Mouse (Mus musculus): Measurements from ENCODE around the gene Msh4. TPM values are rescaled to one million over a fixed set of nuclear protein-coding genes. Genes with fewer than 3 reads are reported as not detected.

Msh4 gene
- total RNA-seq, 1 experiment from 2014 or later: 0.23 TPM

GRCm38 (mm10) chr3:153823671-153824515, 82.0 kb downstream of the Msh4 start:
- ATAC-seq (replicated peaks; ENCODE audit: low read depth, poor library complexity, severe bottlenecking): peak; percentile 79

DNA sequence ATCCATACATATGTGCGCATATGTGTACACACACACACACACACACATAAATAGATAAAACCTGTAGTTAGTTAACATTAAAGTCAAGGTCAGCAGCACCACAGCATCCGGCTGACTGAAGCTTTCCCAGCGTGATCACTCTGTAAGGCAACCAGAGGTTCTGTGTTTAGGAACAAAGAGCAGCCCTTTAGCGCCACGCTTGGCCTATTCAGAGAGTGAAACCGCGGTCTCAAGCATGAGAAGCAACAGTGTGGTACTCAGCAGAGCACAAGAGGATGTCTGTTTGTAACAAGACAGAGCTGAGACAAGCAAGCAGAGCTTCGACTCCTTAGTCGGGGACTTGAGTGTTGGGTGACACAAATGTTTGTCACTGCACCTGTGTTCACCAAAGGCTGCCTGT, 86.5 kb downstream of the Msh4 start:
- no peak for ATAC-seq (replicated peaks; ENCODE audit: low read depth, poor library complexity, severe bottlenecking)

GRCm38 (mm10) chr3:153818723-153819122, 87.2 kb downstream of the Msh4 start:
- peak; percentile 59; the same call in 1 of the 2 replicates for ATAC-seq (replicated peaks; ENCODE audit: low read depth, poor library complexity, severe bottlenecking)

DNA sequence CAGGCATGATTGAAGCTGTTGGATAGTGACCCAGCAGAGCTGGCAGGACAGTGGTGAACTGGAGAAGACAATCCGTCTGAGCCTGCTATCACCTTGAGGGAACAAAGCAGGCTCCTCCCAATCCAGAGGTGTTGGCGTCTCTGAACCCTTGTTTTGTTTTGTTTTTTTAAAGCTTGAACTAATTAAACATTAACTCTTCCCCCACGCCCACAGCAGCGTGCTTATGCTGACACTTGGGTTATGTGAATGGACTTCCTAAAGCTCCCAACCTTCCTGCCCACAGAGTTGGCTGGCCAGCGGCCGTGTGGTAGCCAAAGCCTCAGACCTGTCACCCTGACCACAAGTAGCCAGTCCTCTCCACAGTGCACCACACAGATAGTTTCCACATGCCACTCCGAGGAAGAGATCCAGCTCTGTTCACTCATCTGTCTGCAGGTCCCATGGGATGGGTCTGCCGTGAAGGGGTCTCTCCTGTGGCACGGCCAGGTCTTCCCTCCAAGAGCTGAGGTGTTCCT, 88.5 kb downstream of the Msh4 start:
- no peak for ATAC-seq (replicated peaks; ENCODE audit: low read depth, poor library complexity, severe bottlenecking)

GRCm38 (mm10) chr3:153814026-153814425, 91.9 kb downstream of the Msh4 start:
- no peak for ATAC-seq (replicated peaks; ENCODE audit: low read depth, poor library complexity, severe bottlenecking)

DNA sequence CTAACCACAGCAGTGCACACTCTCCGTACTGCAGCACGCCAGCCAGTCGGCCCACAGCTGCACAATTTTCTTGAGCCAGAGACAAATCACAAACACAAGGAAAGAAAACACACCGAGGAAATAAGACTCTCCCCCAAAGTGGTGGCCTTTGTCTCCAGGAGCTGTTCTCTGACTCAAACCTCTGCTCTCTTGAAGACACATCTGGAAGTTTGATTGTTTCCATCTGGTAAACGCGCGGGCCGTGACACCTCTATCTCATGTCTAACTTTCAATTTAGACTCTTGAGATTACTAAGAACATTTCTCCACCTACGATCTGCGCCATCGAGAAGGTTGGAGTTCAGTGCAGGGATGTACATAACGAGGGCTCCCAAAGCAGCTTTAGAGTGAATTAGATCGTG, 97.5 kb downstream of the Msh4 start:
- ATAC-seq (replicated peaks; ENCODE audit: low read depth, poor library complexity, severe bottlenecking): no peak

- ATAC-seq (replicated peaks; ENCODE audit: low read depth, poor library complexity, severe bottlenecking): no peak
These were observed 98.3 kb downstream of the Msh4 start for GRCm38 (mm10) chr3:153807444-153808149.

Other genes with a start within 250 kb of the Msh4 start
- 2.7 and 14.1 TPM in 2 replicates for gene St6galnac3, start 181.0 kb downstream of the Msh4 start, total RNA-seq (2017)
- gene Asb17, start 61.9 kb downstream of the Msh4 start, total RNA-seq (2017): 0.58 and 1.3 TPM in 2 replicates
- gene Rabggtb, start 6.9 kb upstream of the Msh4 start, total RNA-seq (2017): 135 and 147 TPM in 2 replicates
- gene Acadm, start 38.5 kb upstream of the Msh4 start, total RNA-seq (2017): 253 and 277 TPM in 2 replicates
- not detected in 2 replicates for gene Slc44a5, start 67.3 kb upstream of the Msh4 start, total RNA-seq (2017)